Mouse (Mus musculus) c-Kit-positive CD71-negative TER-119-negative erythroid progenitor cells, embryonic 14.5 days (primary cell): ENCODE data around the gene Cdkal1.

Experiments
- DNase-seq: peaks from one replicate; pipeline ENCODE4 v3.0.0-alpha.2; 2013; ENCODE audit warnings: low read depth

The Cdkal1 gene

GRCm38 (mm10) chr13:29580780-29581179 is 274.7 kb downstream of the Cdkal1 start:
- DNase-seq = no peak

GRCm38 (mm10) chr13:29580009-29580408 is 275.5 kb downstream of the Cdkal1 start:
- DNase-seq = no peak

GRCm38 (mm10) chr13:29578621-29579020 is 276.9 kb downstream of the Cdkal1 start:
- no peak for DNase-seq

- no peak for DNase-seq
These were observed 280.7 kb downstream of the Cdkal1 start for GRCm38 (mm10) chr13:29574784-29575183.

GRCm38 (mm10) chr13:29572477-29572876 is 283.0 kb downstream of the Cdkal1 start:
- no peak for DNase-seq

- no peak for DNase-seq
These were observed 289.8 kb downstream of the Cdkal1 start for GRCm38 (mm10) chr13:29565710-29566109.

- DNase-seq = no peak
These were observed 296.3 kb downstream of the Cdkal1 start for GRCm38 (mm10) chr13:29559188-29559587.

- no peak for DNase-seq
These were observed 300.2 kb downstream of the Cdkal1 start for GRCm38 (mm10) chr13:29555160-29555785.

GRCm38 (mm10) chr13:29553792-29554191 is 301.7 kb downstream of the Cdkal1 start:
- no peak for DNase-seq

- no peak for DNase-seq
These were observed 303.1 kb downstream of the Cdkal1 start for GRCm38 (mm10) chr13:29552322-29552870.

- DNase-seq = no peak
These were observed 304.6 kb downstream of the Cdkal1 start for GRCm38 (mm10) chr13:29550886-29551285.

GRCm38 (mm10) chr13:29550203-29550602 is 305.3 kb downstream of the Cdkal1 start:
- DNase-seq = no peak

- DNase-seq = no peak
These were observed 305.7 kb downstream of the Cdkal1 start for GRCm38 (mm10) chr13:29549761-29550160.

- DNase-seq = no peak
These were observed 317.6 kb downstream of the Cdkal1 start for GRCm38 (mm10) chr13:29537906-29538305.

- DNase-seq = no peak
These were observed 321.9 kb downstream of the Cdkal1 start for GRCm38 (mm10) chr13:29533586-29533985.

- no peak for DNase-seq
These were observed 327.1 kb downstream of the Cdkal1 start for GRCm38 (mm10) chr13:29528344-29528743.

- DNase-seq = no peak
These were observed 334.2 kb downstream of the Cdkal1 start for GRCm38 (mm10) chr13:29521321-29521720.

GRCm38 (mm10) chr13:29514071-29514470 is 341.4 kb downstream of the Cdkal1 start:
- no peak for DNase-seq

GRCm38 (mm10) chr13:29504861-29505568 is 350.5 kb downstream of the Cdkal1 start:
- no peak for DNase-seq

- no peak for DNase-seq
These were observed 352.1 kb downstream of the Cdkal1 start for GRCm38 (mm10) chr13:29503147-29504044.

- no peak for DNase-seq
These were observed 352.9 kb downstream of the Cdkal1 start for GRCm38 (mm10) chr13:29502481-29503146.

- DNase-seq = no peak
These were observed 354.3 kb downstream of the Cdkal1 start for GRCm38 (mm10) chr13:29501173-29501572.
